Mouse (Mus musculus) liver, adult 2 months (tissue): ENCODE measurements around the gene Tmprss2.

Experiments used
- CTCF ChIP-seq: fragments of 200-500 bp; IDR thresholded peaks from 2 replicates; pipeline ENCODE4 v1.5.1; 2011; ENCODE audit warnings: low read depth, low read length, control low read depth
- POLR2A ChIP-seq: fragments of 200-500 bp; IDR thresholded peaks from 2 replicates; pipeline ENCODE4 v1.6.1; 2011; ENCODE audit warnings: low read length, control low read depth; ENCODE audit not compliant: insufficient read depth; ENCODE audit errors: extremely low read depth

DNA sequence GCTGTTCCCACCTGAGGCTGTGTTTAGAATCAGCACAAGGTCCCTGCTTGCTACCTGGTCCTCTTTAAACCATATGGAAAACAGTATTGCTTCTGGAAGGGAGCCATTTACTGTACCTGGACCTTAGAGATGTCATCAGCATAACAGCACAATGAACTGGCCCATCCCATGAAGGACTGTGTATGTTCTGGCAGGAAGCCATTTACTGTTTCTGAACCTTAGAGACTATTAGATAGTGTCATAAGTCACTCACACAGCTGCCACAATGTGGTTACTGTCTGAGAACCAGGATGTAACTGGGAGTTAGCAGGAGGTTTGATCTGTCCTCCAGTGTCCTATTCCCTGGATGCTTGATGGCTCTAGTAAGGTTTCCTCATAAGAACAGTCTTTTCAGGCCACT lies 33.7 kb upstream of the Tmprss2 start:
- no peak for TF ChIP-seq POLR2A
- no peak for TF ChIP-seq CTCF
